Mouse (Mus musculus): ENCODE measurements around the gene Asrgl1.

- TF ChIP-seq CTCF (IDR thresholded peaks at IDR 0.05; ENCODE audit: borderline replicate concordance, extremely low read depth, insufficient read depth, insufficient read length), result no peak
- TF ChIP-seq POLR2A (IDR thresholded peaks at IDR 0.05; ENCODE audit: borderline replicate concordance, extremely low read depth, insufficient read depth, insufficient read length, poor library complexity, severe bottlenecking), result no peak
These were observed 29.3 kb downstream of the Asrgl1 start for GRCm38 (mm10) chr19:9106096-9106495.

Measured in brain, embryonic 14.5 days (tissue).